Mouse (Mus musculus): ENCODE results near the gene Htr3b. TPM values are rescaled to one million over a fixed set of nuclear protein-coding genes. Genes with fewer than 3 reads are reported as not detected.

Htr3b gene
- polyA plus RNA-seq, 2 experiments: 0.06 TPM; not detected in 1

- ATAC-seq (ENCODE audit: low FRiP score, low read depth): no peak
- H3K9ac ChIP-seq (ENCODE audit: low read depth, low read length, severe bottlenecking): no peak overlapping the region
- WGBS: 77% methylated on average over 6 of the region's 6 CpGs
- H3K4me1 ChIP-seq (ENCODE audit: control insufficient read depth, insufficient read depth, low read length): no peaks in the 10 kb centered on the region
- no peak overlapping the region for H3K4me2 ChIP-seq (replicated peaks; ENCODE audit: low read depth, low read length, severe bottlenecking)
- H3K27ac ChIP-seq (replicated peaks; ENCODE audit: low read depth, low read length): no peak overlapping the region
- no peak overlapping the region for H3K4me3 ChIP-seq (replicated peaks; ENCODE audit: low read length)
- no peak for DNase-seq (ENCODE audit: low spot score)
- no peaks in the 10 kb centered on the region for H3K36me3 ChIP-seq (ENCODE audit: control insufficient read depth, insufficient read depth, low read length)
- H3K9me3 ChIP-seq (ENCODE audit: control insufficient read depth, low read length): no peaks in the 10 kb centered on the region
- no peak for TF ChIP-seq POLR2A (IDR thresholded peaks at IDR 0.05; ENCODE audit: borderline replicate concordance, extremely low read depth, insufficient read depth, insufficient read length)
- no peaks in the 10 kb centered on the region for H3K27me3 ChIP-seq (ENCODE audit: control insufficient read depth, insufficient read depth, low read length)
These were observed 12.0 kb upstream of the Htr3b start for GRCm38 (mm10) chr9:48976661-48977355.

- H3K4me2 ChIP-seq (replicated peaks; ENCODE audit: low read depth, low read length, severe bottlenecking): no peak overlapping the region
- no peaks in the 10 kb centered on the region for H3K4me1 ChIP-seq (ENCODE audit: control insufficient read depth, insufficient read depth, low read length)
- H3K27ac ChIP-seq (replicated peaks; ENCODE audit: low read depth, low read length): no peak overlapping the region
- H3K4me3 ChIP-seq (replicated peaks; ENCODE audit: low read length): no peak overlapping the region
- TF ChIP-seq POLR2A (IDR thresholded peaks at IDR 0.05; ENCODE audit: borderline replicate concordance, extremely low read depth, insufficient read depth, insufficient read length): no peak
- 18% methylated on average over 3 of the region's 3 CpGs for WGBS
- H3K9ac ChIP-seq (ENCODE audit: low read depth, low read length, severe bottlenecking): no peak overlapping the region
- no peak for ATAC-seq (ENCODE audit: low FRiP score, low read depth)
- H3K27me3 ChIP-seq (ENCODE audit: control insufficient read depth, insufficient read depth, low read length): no peaks in the 10 kb centered on the region
- peak; percentile 68 for DNase-seq (ENCODE audit: low spot score)
- H3K36me3 ChIP-seq (ENCODE audit: control insufficient read depth, insufficient read depth, low read length): no peaks in the 10 kb centered on the region
- H3K9me3 ChIP-seq (ENCODE audit: control insufficient read depth, low read length): no peaks in the 10 kb centered on the region
These were observed 7.7 kb upstream of the Htr3b start for GRCm38 (mm10) chr9:48972494-48972893.

GRCm38 (mm10) chr9:48962131-48962530, 2.7 kb downstream of the Htr3b start:
- Histone ChIP-seq H3K4me3 (replicated peaks; ENCODE audit: low read length) (no peak overlapping the region), H3K27me3 (ENCODE audit: control insufficient read depth, insufficient read depth, low read length) (peaks cover 4% of the 10 kb centered on the region; the same call in 1 of the 2 replicates), H3K4me1 (ENCODE audit: control insufficient read depth, insufficient read depth, low read length) (no peaks in the 10 kb centered on the region), H3K9me3 (ENCODE audit: control insufficient read depth, low read length) (no peaks in the 10 kb centered on the region), H3K9ac (ENCODE audit: low read depth, low read length, severe bottlenecking) (no peak overlapping the region), H3K27ac (replicated peaks; ENCODE audit: low read depth, low read length) (no peak overlapping the region), H3K4me2 (replicated peaks; ENCODE audit: low read depth, low read length, severe bottlenecking) (no peak overlapping the region), H3K36me3 (ENCODE audit: control insufficient read depth, insufficient read depth, low read length) (no peaks in the 10 kb centered on the region)
- WGBS: 34% methylated on average over 7 of the region's 7 CpGs
- ATAC-seq (ENCODE audit: low FRiP score, low read depth): no peak
- TF ChIP-seq POLR2A (IDR thresholded peaks at IDR 0.05; ENCODE audit: borderline replicate concordance, extremely low read depth, insufficient read depth, insufficient read length): no peak
- no peak for DNase-seq (ENCODE audit: low spot score)

GRCm38 (mm10) chr9:48961314-48961713, 3.5 kb downstream of the Htr3b start:
- no peak for TF ChIP-seq POLR2A (IDR thresholded peaks at IDR 0.05; ENCODE audit: borderline replicate concordance, extremely low read depth, insufficient read depth, insufficient read length)
- H3K36me3 ChIP-seq (ENCODE audit: control insufficient read depth, insufficient read depth, low read length): no peaks in the 10 kb centered on the region

GRCm38 (mm10) chr9:48947565-48947964, 17.2 kb downstream of the Htr3b start:
- Histone ChIP-seq H3K36me3 (ENCODE audit: control insufficient read depth, insufficient read depth, low read length) (no peaks in the 10 kb centered on the region), H3K9ac (ENCODE audit: low read depth, low read length, severe bottlenecking) (no peak overlapping the region)
- WGBS: 90% methylated on average over 4 of the region's 4 CpGs

More at GRCm38 (mm10) chr9:48961314-48961713, 3.5 kb downstream of the Htr3b start:
- DNase-seq (ENCODE audit: low spot score) (no peak), ATAC-seq (ENCODE audit: low FRiP score, low read depth) (no peak)
- Histone ChIP-seq H3K4me2 (replicated peaks; ENCODE audit: low read depth, low read length, severe bottlenecking) (no peak overlapping the region), H3K4me3 (replicated peaks; ENCODE audit: low read length) (no peak overlapping the region), H3K27me3 (ENCODE audit: control insufficient read depth, insufficient read depth, low read length) (peaks cover 4% of the 10 kb centered on the region; the same call in 1 of the 2 replicates), H3K9ac (ENCODE audit: low read depth, low read length, severe bottlenecking) (no peak overlapping the region), H3K27ac (replicated peaks; ENCODE audit: low read depth, low read length) (no peak overlapping the region), H3K9me3 (ENCODE audit: control insufficient read depth, low read length) (no peaks in the 10 kb centered on the region), H3K4me1 (ENCODE audit: control insufficient read depth, insufficient read depth, low read length) (no peaks in the 10 kb centered on the region)
- WGBS: 23% methylated on average over 12 of the region's 12 CpGs

More at GRCm38 (mm10) chr9:48947565-48947964, 17.2 kb downstream of the Htr3b start:
- Histone ChIP-seq H3K4me2 (replicated peaks; ENCODE audit: low read depth, low read length, severe bottlenecking) (no peak overlapping the region), H3K27ac (replicated peaks; ENCODE audit: low read depth, low read length) (no peak overlapping the region), H3K4me1 (ENCODE audit: control insufficient read depth, insufficient read depth, low read length) (no peaks in the 10 kb centered on the region), H3K4me3 (replicated peaks; ENCODE audit: low read length) (no peak overlapping the region), H3K27me3 (ENCODE audit: control insufficient read depth, insufficient read depth, low read length) (no peaks in the 10 kb centered on the region), H3K9me3 (ENCODE audit: control insufficient read depth, low read length) (no peaks in the 10 kb centered on the region)
- no peak for DNase-seq (ENCODE audit: low spot score)
- no peak for TF ChIP-seq POLR2A (IDR thresholded peaks at IDR 0.05; ENCODE audit: borderline replicate concordance, extremely low read depth, insufficient read depth, insufficient read length)
- ATAC-seq (ENCODE audit: low FRiP score, low read depth): no peak
